Mouse (Mus musculus) E14TG2a.4 (cell line): Measurements from ENCODE around the gene Agmo.

ENCODE experiments used
- CTCF ChIP-seq: conservative IDR thresholded peaks from 2 replicates; pipeline ENCODE4 v1.5.1; 2014; ENCODE audit warnings: low read length
- NANOG ChIP-seq: IDR thresholded peaks from 2 replicates; pipeline ENCODE4 v1.6.1; 2014; ENCODE audit warnings: borderline replicate concordance, low read length, mixed read lengths
- POU5F1 ChIP-seq: IDR thresholded peaks from 2 replicates; pipeline ENCODE4 v1.6.1; 2014; ENCODE audit warnings: low read length, borderline replicate concordance

DNA sequence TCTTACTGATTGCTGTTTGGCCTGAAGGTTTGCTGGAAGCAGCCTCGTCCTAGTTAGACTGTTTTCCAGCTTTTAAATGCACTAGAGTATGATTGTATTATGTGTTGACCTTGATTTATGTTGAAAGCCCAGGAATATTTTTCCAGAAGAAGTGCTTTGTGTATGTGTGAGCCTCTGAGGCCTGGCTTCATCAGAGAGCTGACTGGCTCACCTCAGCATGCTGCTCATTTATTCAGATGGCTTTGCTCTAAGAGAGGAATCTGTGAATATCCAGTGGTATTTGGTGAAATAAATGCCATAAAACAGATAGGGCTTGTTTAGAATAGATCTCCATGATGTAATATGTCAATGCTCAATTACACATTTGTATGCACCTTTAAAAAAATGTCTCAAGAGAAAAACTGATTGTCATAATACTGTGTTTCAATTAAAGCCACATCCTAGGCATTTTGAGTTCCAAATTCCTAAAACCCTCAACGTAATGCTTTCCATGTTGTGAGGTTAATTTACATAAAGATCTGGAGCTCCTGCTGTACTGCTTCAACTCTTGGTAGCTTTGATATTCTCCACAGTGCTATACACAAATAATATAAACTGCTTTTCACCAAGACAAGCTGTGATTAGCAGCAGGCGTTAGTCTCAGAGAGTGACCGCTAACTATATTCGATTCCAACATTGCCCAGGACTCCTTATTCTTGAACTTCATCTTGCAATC is 324.6 kb downstream of the Agmo start:
- no peak for TF ChIP-seq CTCF
- no peak for TF ChIP-seq NANOG
- TF ChIP-seq POU5F1 = no peak
